Mouse (Mus musculus): Measurements from ENCODE around the gene Cutc. TPM values are rescaled to one million over a fixed set of nuclear protein-coding genes. Genes with fewer than 3 reads are reported as not detected.

The Cutc gene
- total RNA-seq (2021): 10 to 100 TPM; 17.8 to 18.1 TPM
- long read RNA-seq, experiment 1, transcript Cutc-202 (9 exons, 1,233 nt): major isoform, 14 of 29 reads
- long read RNA-seq, experiment 1, partial matches to known transcripts: 0 of 29 reads
- long read RNA-seq, experiment 1, other reads (novel, unspliced or antisense): 12 of 29 reads
- long read RNA-seq, experiment 2, transcript Cutc-202 (9 exons, 1,233 nt): major isoform, 11 of 25 reads
- long read RNA-seq, experiment 2, partial matches to known transcripts: 0 of 25 reads
- long read RNA-seq, experiment 2, other reads (novel, unspliced or antisense): 13 of 25 reads

DNA sequence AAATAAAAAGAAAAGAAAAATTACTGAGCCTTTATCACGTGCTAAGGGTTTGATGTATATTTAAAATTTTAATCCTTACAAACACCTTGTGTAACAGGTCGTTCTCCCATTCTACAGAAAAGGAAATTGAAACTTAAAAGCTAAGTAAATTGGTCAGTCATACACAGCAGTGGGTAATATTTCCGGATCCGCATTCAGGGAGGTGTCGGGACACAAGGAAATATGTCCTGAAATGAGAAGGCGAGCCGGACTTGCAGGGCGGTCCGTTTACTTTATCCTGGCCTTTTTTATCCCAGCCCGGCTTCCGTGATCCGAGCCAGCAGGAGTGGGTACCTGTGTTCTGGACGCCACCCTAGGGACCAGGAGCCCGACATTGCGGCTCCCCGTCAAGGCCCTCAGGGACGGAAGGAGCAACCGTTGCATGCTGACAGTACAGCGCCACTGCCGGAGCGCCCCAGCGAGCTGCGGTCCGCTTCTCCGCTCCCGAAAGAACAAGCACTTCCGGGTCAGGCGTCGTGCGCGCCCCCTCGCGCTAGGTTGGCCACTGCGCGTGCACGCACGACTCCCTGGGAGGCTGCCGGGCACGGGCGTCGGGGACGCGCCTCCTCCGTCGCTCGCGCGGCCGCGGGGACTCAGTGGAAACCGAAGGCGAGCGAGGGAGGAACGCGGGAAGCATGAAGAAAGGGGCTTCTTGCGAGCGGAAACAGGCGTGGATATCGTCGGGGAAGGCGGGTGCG lies at the start of gene Cutc, which contains the start of gene Cox15:
Cutc (plus strand) TSS at position 508 of the 737 bp plus-strand sequence.
Cox15 (minus strand) TSS at position 512 of the 737 bp plus-strand sequence.
- peak; percentile 97 for DNase-seq (ENCODE audit: low spot score)

DNA sequence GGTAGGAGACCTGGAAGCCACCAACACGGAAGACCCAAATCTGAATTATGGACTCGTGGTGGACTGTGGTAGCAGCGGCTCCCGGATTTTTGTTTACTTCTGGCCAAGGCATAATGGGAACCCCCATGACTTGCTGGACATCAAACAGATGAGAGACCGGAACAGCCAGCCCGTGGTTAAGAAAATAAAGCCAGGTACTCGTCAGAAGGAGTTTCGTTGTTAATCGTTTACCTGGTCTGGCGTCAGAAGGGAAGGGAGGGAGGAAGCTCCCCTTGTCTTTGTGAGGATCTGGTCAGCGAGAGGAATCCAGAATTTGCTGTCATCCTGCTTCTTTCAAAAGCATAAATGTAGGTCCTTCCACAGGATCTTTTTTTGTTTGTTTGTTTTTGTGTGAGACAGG lies 48.6 kb upstream of the Cutc start:
- DNase-seq (ENCODE audit: low spot score): no peak

DNA sequence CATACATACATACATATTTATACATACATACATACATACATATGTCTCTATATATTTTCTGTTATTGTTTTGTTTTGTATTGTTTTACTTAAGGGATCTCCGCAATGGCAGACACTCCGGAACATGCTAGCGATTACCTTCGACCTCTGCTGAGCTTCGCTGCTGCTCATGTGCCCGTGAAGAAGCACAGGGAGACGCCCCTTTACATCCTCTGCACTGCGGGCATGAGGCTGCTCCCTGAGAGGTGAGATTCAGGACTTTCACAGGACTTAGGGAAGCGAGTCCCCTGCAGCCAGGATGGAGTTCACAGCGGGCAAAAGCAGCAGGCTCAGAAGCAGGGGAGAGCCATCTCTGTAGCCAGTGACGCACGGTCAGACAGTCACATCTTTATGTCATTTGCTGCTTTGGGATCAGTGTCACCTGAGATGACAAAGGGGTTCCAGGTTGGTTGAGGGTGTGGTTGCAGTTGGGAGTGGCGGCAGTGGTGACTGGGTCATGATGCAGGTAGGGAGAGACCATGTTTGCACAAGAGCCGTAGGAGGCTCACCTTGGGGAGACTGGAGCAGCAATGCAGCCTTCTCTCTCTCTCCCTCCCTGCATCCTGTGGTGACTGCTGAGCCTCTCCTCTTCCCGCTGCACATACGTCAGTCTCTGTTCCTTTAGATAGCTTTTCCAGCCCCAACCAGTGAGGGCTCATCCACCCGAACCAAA lies 47.9 kb upstream of the Cutc start:
- DNase-seq (ENCODE audit: low spot score): no peak

DNA sequence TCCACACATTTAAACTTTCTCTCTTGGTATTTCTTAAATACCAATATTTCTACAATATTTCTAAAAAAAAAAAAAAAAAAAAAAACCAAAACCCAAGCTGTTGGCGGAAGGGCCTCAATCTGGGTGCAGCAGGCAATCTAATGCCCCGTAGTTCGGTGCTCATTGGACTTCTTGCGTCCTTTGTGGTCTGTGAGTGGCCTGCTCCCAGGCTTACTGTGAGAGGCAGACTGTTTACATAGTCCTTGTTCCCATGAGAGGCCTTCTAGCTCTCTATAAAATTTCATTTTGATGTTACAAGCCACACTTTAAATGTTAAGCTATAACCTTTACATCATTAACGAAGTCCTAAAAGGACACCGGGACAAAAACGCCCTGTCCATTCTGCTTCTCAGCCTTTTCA lies 44.6 kb upstream of the Cutc start:
- DNase-seq (ENCODE audit: low spot score): no peak

DNA sequence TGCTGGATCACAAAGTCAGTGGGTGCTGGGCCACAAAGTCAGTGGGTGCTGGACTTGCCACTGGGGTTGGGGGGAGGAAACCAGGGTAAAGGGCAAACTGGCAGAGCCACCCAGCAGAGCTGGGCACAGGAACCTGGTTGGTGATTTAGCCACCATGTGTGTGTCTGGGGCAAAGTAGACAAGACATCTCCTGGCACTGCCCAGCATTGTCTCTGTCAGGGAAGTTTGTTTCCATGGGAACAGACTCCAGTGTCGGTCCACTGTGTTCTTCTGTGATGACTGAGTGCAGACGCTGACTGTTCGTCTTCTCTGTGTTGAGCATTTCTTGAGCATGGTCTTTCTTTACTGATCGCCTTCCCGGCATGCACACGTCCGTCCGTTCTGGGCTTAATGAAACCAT lies 43.5 kb upstream of the Cutc start:
- no peak for DNase-seq (ENCODE audit: low spot score)

DNA sequence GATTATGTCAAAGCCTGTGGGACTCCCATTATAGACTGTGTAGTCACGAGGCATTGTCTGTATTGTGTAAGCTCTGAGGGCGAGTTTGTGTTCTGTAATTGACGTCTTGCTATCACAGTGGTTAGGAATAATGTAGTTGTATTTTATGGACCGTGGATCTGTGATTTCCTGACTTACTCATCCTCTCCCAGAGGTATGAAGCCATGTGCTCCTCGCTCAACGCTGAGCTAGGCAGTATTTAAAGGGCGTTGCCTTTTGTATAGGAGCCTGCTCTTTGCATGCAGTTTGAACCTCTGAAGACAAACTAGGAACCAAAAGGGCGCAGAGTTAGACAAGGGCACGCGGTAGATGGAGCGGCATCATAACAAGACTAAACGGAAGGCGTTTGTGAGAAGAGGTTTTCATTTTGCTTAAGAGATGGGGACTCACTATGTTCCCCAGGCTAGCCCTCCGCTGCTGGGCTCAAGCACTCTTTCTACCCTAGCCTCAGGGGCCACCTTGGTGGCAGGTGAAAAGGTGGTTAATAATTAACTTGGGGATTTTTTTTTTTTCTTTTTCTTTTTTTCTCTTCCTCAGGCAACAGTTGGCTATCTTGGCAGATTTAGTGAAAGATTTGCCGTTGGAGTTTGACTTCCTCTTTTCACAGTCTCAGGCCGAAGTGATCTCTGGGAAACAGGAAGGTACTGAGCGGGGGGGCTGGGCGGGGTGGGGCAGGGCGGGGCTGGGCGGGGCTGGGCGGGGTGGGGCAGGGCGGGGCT lies 41.5 kb upstream of the Cutc start:
- DNase-seq (ENCODE audit: low spot score): no peak

DNA sequence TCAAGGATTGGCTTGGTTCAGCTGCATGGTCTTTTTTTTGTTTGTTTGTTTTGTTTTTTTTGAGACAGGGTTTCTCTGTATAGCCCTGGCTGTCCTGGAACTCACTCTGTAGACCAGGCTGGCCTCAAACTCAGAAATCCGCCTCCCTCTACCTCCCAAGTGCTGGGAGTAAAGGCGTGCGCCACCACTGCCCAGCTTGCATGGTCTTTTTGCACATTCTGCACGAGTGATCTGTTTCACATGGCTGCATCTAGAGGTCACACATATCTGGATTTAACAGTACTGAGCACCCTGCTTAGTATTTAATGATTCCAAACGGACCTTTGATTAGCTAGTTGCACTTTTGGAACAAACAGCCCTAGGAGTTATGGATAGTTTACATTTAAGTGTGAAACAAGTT lies 40.8 kb upstream of the Cutc start:
- DNase-seq (ENCODE audit: low spot score): no peak

DNA sequence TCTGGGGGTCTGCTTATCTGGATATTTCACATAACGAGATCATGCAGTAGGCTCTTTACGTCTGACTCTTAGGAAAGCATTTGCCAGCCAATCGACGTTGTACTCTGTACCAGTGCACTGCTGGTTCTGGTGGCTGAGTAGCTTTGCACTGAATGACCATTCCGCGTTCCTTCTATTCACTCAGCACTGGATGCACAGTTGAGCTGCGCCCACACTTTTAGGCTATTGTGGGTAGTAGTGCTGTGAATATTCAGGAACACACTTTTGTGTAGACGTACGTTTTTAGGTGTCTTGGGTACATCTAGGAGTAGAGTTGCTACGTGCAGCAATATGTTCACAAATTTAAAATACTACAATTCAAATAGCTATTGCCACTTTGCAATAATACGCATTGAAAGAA lies 32.7 kb upstream of the Cutc start:
- DNase-seq (ENCODE audit: low spot score): no peak

DNA sequence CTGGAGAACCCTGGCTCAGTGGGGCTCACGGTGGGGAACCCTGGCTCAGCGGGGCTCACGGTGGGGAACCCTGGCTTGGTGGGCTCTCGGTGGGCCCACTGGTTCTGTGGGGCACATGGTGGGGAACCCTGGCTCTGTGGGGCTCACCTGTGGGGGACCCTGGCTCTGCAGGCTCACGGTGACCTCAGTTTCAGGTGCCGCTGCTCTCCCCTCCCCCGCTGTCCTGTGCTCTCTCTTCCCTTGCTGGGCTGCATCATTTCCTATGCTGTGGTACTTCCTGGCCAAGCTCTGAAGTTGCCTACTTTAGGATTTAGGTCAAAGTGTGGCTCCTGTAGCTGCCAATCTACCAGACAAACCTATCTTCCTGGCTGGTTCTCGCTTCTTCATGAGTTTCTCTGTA lies 29.9 kb upstream of the Cutc start:
- DNase-seq (ENCODE audit: low spot score): no peak

DNA sequence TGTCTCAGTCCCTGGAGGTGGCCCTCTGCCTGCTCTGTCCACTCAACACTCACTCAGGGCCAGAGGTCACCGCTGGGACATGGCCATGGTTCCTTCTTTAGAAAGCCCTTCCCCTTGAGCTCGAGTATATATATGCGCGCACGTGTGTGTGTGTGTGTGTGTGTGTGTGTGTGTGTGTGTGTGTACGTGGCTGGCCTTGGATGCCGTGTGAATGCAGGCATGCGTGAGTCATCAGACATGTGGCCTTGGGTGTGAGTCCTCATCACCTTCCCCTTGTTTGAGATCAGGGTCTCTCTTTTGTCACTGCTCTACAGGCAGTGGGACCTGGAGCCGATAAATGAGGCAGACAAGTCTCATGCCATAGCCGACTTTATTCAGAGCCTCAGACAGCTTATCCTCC lies 29.3 kb upstream of the Cutc start:
- DNase-seq (ENCODE audit: low spot score): no peak

DNA sequence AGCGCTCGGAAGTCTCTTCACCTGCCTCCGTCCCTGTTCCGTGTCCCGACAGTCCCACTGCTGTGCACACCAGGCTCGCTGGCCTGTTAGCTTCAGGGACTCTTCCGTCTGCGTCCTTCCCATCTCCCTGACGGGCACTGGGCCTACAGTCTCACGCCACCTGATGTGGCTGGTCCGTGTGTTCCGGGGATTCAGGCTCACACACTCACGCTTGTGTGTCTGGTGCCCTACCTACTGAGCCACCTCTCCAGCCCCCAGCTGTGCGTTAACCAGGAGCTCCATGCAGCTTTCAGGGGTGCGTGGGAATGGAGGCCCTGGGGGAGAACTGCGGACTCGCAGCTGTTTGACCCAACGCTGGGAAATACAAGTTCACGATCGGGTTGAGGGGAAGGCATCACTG lies 28.6 kb upstream of the Cutc start:
- no peak for DNase-seq (ENCODE audit: low spot score)

DNA sequence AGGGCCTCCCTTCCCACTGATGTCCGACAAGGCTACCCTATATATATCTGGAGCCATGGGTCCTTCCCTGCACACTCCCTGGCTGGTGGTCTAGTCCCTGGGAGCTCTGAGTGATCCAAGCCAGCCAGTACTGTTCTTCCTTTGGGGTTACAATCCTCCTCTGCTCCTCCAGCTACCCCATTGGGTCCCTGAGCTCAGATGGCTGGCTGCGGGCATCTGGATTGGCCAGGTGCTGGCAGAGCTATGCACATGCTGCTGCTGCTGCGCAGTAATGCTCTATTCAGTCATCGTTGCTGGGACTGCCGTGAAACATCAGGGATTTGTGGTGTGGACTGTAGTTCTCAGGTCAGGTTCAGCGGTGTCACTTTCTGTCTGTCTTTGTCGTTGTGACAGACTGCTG lies 28.0 kb upstream of the Cutc start:
- DNase-seq (ENCODE audit: low spot score): no peak

DNA sequence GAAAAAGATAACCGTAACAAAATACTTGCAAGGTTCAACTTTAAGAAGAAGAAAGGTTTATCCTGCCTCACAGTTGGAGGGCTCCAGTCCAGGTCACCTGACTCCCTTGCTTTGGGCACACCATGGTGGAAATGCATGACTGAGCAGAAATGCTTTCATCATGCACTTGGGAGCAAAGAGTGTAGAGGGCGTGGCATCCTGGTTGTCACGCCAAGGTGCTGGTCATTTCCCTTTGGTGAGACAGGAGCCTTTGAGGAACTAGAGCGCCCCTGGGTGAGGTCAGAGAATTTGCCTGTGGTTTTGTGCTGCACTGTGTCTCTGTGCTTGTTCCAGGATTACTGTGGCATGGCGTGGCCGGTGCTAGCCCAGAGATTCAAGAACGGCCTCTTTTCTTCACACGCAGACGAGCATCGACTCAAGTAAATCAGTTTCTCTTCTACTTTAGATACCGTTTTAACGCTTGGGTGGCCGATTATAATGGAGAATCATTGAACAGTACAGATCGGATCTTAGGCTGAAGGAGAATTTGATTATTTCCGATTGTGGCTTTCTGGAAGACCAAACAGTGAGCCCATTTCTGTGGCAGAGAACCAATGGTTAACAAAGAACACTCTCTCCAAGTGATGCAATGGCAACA lies 26.2 kb upstream of the Cutc start:
- DNase-seq (ENCODE audit: low spot score): no peak

DNA sequence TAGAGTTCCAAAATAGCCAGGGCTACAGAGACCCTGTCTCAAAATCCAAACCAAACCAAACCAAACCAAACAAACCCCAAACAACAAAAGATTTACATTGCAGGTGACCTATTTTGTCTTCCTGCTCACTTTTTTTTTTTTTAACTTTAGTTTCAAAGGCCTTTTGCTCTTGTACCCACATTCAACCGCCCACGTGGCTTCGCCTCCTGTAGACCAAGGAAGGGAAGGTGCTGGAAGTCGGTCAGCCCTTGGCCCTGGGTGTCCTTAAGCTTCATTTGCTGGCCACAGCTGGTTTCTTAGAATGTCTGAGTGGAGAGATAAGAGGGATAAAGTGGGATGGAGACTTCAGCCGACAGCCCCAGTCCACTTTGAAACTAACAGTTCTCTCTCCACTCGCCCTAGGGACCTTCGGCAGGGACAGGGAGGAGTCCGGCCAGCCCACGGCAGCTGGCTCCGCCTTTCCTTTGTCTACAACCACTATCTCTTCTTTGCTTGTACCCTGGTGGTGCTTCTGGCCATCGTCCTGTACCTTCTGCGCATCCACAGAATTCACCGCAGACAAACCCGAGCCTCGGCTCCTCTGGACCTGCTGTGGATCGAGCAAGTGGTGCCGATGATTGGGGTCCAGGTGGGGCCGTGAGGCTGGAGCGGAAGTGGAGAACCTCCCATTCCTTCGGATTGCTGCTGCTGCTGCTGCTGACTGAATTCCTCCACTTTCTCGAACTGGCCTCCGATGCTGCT lies 23.3 kb upstream of the Cutc start:
- no peak for DNase-seq (ENCODE audit: low spot score)

DNA sequence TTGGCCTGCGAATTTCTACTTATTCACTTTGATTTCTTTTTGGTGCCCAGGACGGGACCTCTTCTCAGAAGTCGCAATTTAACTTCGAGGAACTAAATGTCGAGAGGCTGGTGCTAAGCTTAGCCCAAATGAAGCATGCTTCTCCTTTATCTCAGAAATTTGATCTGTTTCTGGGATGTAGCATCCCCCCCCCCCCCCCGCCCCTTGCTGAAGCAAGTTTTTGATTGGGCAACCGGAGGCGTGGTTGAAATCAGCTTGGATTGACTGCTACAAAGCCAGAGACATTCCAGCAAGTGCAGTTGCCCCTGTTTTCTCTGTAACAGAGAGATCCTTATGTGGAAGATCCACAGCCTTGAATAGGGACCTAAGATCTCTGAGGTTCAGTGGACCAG lies 22.8 kb upstream of the Cutc start:
- DNase-seq (ENCODE audit: low spot score): no peak

DNA sequence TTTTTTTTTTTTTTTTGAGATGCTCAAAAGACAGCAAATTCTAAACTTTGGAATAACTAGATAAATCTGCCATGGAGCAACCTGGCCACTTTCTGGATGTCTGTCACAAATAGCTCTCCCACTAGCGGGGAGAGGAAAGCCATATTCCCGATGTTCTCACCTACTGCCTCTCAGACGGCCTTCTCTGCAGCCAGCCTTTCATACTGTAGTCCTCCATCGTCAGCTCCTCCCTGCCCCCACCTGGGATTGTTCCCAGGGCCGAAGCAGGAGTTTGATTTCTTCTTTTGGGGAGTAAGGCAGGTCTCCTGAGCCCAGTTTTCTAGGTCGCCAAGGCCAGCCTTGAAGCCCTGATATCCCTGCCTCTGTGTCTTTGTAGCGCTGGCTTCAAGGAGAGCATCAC lies 21.6 kb upstream of the Cutc start:
- no peak for DNase-seq (ENCODE audit: low spot score)

DNA sequence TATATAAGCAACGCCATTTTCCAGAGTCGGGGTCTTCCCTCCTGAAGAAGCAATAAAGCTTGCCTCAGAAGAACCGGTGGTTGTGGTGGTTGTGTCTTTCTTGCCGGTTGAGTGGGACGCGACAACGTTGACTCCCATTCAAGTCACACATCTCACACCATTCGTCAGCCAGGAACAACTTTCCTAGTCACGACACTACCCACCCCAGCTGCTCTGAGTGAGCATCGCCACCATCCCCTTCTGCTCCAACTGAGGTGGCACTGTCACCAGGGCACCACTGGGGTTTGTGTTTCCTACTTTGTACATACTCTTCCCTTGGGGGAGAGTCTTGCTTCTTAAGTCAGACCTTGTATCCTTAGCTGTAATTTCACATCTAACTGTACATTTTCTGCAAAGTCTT lies 14.4 kb upstream of the Cutc start:
- DNase-seq (ENCODE audit: low spot score): no peak

DNA sequence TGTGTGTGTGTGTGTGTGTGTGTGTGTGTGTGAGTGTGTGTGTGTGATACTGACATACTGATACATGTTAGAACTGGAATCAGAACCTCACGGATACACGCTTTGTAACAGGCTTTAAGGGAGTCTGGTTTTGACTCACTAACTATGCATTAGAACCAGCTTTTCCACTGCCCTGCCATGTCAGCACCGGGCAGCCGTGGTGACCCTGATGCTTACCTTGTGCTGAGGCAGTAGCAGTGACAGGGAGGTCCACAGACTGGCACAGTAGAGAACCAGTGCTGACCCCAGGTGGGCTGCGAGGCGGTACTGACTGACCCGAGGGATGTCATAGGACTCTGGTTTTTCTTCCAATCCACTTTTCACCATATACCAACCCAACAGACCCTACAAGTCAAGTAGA lies 9.4 kb upstream of the Cutc start:
- no peak for DNase-seq (ENCODE audit: low spot score)

DNA sequence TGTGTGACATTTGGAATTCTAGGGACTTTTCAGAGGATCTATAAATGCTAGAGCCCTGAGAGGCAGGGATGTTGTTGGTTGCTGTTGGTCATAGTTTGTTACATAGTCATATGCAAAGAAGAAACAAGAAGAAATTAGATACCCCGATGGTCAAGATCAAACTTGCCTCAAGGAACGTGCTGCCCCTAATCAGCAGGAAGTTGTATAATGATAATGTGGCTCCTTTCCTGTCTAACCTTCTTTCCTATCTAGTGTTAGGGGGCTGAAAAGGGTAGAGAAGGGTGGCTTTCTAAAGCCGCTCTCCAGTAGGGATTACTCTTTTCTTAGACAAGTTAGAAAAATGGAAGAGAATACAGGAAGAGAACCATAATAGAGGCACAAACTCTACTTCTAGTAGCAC lies 7.1 kb upstream of the Cutc start:
- no peak for DNase-seq (ENCODE audit: low spot score)

DNA sequence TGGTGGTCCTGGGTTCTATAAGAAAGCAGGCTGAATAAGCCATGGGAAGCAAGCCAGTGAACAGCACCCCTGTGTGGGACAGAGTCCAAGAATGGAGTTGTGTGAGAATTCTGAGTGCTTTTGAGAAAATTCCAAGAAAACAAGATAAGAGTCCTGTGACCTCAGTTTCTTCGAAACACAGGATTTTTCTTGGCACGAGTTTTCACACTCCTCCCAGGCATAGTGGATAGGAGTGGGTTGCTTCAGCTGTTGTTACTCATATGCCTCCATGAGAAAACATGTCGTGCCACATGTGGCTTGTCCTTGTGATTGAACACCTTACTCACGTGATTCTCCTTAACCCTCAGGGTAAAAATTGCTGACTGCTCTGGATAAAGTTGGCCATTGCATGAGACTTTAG lies 4.9 kb upstream of the Cutc start:
- no peak for DNase-seq (ENCODE audit: low spot score)

DNA sequence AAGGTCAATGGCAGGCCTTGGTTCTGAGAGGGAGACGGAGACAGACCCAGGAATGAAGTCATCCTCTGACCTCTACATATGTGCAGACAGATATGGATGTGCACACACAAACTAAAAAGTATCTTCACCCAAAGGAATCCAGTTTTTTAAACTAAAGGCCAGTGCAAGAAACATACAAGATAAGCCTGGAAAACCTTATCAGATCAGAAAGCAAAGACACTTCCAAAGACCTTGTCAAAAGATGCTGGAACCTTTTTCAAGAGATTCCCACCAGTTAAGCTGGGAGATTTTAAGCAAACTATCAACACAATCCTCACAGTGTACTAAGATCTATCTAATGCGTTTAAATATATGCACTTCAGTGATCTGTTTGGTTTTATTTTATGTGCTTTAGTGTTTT lies 2.8 kb upstream of the Cutc start:
- no peak for DNase-seq (ENCODE audit: low spot score)

All from gastrocnemius, adult 18-20 months (tissue).